Mouse (Mus musculus) adrenal gland, postnatal 0 days (tissue): ENCODE results near the gene Pgap3. TPM values are rescaled to one million over a fixed set of nuclear protein-coding genes. Genes with fewer than 3 reads are reported as not detected.

Experiments
- polyA plus RNA-seq: library from polyadenylated mRNA; unstranded; fragments of >200 nt; fragmentation: Nextera tagmentation; extraction: Ambion mirVana; gene quantifications from 2 replicates; pipeline ENCODE4 v1.2.1, GENCODE M21; 2015

Gene Pgap3
- 5.1 and 7.3 TPM in 2 replicates for polyA plus RNA-seq

DNA sequence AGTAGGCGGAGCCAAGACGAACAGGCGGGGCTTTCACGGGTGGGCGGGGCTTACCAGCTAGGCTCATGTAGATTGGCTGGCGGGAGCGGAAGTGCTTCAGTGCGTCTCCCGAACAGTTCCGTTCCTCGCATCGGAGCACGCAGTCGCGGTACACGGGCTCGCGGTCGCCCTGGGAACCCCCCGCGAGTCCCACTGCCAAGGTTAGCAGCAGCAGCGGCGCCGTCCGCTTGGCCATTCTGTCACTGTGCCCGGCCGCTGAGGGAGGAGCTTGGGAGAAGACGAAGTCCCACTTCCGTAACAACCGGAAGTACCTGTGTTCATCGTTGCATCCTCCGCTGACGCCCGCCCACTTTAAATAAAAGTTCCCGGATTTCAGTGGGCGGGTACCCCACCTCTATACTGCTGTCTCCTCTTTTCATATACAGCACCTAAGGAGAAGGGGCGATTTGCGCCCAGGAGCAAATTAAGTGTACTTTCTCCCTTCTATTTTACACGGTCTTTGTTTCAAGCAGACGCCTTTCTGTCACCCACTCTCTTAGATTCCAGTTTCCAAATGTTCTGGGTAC is at the start of gene Pgap3:
TSS of gene Pgap3 (minus strand) at position 330 of the 566 bp plus-strand sequence.

DNA sequence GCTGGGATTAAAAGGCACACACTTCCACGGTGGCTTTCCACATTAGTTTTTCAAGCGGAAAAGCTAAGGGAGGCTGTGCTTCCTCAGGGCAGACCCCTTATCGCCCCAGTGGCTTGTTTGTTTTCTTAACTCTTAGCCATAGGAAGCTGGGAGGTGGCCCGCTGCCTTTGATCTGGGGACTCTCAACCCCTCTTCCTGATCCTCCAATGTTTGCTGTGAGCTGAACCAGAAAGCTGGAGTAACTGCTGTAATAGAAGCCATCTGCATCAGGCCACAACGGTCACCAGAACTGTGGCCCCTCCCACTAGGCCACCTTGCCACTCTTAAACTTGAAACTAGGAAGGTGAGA is 45.9 kb upstream of the Pgap3 start, which contains the start of gene Grb7:
TSS of gene Grb7 (plus strand) at position 182 of the 349 bp plus-strand sequence.

DNA sequence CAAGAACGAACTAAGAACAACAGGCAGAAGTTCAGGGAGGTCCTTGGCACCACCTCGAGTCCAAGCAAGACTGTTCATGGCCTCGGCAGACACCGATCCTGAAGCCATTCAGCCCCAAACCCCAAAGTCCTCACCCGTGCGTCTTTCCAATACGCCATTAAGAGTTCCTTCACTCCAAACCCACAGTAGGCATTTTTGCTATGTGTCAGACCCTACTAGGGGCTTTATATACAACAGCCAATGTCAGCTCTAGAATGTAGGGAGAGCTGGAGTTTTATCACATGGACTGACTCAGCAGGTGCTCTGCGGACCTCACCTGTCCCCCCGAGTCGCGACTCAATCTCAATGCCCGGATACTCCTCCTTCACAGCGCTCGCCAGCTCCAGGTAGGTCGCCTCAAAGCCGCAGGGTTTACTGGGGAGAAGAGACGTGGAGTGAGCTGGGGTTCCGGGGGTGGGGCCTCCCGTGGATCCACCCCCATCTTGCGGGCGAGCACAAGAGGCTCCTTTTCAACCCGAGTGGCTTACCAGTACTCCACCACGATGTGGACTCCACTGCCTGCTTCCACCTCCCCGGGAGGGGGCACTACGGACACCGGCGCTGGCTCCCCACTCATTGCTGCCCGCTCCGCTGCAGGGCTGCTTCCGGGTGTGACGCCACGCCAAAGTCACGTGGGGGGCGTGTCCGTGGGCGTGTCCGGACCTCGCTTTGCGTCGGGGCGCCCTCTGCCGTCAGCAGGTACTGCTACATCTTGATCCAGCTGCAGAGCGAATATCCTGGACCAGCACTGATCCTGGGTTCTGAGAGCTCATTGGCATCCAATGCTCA is 38.3 kb upstream of the Pgap3 start, which contains the start of gene Mien1:
TSS of gene Mien1 (minus strand) at position 661 of the 828 bp plus-strand sequence.

DNA sequence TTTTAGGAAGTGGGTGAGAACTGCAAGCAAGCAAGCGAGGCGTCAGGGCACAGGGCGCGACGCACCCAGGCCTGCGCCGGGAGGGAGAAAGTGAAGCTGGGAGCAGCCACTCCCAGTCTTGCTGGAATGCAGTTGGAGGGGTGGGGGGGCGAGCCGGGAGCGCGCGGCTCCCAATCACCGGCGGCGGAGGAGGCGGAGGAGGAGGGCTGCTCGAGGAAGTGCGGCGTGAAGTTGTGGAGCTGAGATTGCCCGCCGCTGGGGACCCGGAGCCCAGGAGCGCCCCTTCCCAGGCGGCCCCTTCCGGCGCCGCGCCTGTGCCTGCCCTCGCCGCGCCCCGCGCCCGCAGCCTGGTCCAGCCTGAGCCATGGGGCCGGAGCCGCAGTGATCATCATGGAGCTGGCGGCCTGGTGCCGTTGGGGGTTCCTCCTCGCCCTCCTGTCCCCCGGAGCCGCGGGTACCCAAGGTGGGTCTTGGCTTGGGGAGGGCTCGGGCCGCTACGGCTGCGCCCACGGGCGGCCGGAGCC is 12.0 kb upstream of the Pgap3 start, which contains the start of gene Erbb2:
TSS of gene Erbb2 (plus strand) at position 198 of the 524 bp plus-strand sequence.

DNA sequence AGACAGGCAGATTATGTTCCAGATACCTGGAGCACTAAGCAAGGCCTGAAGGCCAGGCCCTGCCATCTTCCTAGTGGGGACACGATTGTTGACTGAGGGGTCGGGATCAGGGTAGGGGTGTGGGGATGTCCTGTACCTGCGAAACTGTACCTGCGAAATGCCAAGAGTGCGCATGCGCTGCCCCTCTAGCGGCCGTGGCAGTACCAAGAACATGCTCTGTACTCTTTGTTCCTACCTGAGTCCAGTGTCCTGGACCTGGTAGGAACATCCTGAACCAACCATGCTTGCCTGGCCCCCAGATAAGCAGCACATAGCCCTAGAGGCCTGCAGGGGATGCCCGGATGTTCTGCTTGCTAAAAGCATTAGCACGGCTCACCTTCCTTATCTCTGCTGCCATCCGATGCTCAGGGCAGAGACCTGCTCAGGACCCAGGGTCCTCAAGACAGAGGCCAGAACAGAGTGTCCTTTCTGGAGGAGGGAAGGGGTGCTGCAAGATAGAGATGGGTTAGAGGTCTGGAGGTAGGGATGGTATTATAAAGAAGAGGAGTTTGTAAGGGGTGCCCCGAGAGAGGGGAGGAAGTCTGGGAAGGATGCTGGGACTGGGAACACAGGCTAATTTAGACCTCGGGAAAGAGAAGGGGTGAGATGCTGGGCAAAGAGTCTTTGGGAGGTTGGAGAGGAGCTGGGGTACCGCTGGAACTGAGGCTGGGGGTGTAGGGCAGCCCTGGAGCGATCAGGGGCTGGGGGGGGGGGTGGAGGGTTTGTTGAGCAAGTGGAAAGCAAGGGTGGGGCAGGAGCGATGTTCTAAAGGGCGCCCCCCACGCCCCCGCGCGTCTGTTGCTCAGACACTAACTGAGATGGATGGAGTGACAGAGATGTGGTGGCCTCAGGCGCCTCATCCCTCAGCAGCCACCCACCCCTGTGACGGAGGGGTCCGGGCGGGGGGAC is 14.4 kb downstream of the Pgap3 start, which contains the start of gene Pnmt:
TSS of gene Pnmt (plus strand) at position 813 of the 948 bp plus-strand sequence.

DNA sequence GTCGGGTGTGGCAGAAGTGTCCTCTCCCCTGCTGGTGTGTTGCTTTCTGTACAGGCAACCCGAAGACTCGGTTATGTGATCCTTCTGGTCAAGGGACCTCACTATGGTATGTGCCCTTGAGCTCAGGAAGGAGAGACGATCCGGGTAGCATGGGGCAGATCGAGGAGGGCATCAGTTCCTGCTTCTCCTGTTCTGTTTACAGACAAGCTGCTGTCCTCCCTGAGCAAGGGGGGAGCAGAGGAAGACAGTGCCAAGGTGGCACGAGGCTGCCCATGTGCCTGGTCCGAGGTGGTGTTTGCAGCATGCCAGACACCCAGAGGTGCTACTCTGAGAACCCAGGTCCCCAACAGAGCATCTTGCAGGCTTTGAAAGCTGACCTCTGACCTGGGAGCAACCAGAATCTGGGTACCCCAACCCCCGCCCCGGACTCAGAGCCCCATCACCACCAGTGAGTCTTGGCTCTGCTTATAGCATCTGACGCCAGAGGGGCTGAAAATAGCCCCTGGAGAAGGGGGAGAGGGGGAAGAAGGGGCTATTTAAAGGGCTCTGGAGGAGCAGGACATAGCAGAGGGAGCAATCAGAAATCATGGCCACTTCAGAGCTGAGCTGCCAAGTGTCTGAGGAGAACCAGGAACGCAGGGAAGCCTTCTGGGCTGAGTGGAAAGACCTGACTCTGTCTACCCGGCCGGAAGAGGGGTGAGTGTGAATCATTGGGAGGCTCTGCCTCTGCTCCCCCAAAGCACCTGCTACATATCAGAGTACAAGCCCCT is 16.8 kb downstream of the Pgap3 start, which contains the start of gene Tcap:
TSS of gene Tcap (plus strand) at position 551 of the 770 bp plus-strand sequence.

DNA sequence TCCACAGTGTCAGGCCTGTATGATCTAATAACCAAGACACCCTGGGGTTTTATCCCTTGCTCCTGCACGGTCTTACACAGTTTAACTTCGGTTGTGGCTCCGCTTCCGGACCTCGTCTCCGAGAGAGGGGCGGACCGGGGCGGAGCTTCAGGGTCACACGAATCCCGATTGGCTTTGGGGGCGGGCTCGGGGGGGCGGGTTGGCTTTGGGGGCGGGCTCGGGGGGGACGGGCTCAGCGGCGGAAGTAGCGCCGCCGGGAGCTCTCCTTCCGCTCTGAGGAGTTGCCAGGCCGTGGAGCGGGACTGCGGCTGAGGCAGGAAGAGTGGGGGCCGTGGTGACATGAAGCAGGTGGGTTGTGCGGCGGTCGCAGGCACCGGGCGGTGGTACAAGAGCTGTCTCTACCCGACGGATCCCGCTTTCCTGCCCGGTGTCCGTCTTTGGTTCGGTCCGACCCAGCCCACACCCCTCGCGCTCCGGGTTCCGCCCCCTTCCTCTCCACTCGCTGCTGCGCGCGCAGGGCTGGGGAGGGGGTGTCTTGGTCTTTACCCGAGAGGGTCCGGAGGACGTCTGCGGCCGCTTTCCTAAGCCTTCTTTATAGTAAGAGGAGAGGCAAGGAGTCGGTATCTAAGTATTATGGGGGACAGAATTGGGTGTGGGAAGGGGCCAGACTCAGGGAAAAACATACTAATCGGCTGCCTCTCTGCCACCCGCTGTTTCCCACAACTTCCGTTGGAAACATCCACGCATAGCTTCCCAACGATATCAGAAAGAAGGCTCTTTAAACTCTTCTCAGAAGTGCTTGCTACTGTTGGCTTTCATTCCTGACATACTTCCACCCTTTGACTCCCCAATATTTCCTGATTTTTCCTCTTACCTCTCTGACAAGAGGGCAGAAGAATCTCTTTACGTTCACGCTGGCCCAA is 41.9 kb downstream of the Pgap3 start, which contains the start of gene Stard3:
TSS of gene Stard3 (plus strand) at position 208 of the 923 bp plus-strand sequence.

DNA sequence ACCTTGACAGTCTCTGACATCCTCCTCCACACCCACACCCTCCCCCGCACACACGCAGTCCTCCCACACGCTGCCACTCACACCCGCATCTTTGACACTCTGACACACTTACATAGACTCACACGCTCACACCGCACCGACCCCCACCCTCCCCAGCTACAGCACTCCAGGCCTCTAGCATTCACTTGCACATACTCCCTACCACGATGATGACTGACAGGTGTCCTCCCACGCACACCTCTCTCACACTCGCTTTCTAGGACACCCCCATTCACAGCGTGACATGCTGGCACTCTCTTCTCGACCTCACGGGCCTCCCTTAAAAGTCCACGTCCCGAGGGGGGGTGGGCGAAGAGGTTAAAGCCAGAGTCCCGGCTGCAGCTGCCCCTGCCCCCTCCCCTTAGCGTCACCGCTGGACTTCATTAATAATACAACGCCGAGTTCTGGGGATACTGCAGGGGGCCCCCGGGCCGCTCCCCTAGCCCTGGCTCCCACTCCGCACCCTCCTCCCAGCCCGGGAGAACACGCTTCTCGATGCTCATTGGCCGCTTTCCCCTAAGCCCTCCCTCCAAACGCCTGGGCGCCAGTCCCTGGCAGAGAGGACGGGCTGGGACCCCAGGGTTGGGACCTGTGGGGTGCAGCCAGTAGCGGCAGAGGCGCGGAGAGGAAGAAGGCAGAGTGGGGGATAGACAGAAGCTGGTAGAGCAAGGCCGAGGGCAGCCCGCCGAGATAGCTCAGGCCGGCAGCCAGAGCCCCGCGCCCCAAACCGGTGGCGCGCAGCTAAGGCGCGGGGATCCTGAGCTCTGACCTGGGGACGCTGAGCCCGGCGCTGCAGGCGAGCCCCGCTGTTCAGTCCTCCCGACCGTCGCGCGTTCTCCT is 52.0 kb downstream of the Pgap3 start, which contains the start of gene Ppp1r1b:
TSS of gene Ppp1r1b (plus strand) at position 322 of the 879 bp plus-strand sequence.

Other genes with a start within 250 kb of the Pgap3 start
- gene Med1, start 207.2 kb downstream of the Pgap3 start, polyA plus RNA-seq = 25.1 and 40.3 TPM in 2 replicates
- 4.3 and 6.8 TPM in 2 replicates for gene Cdk12, start 197.4 kb downstream of the Pgap3 start, polyA plus RNA-seq
- gene Neurod2, start 70.8 kb downstream of the Pgap3 start, polyA plus RNA-seq = not detected in 2 replicates
- 1.2 and 1.9 TPM in 2 replicates for gene Ppp1r1b, start 52.1 kb downstream of the Pgap3 start, polyA plus RNA-seq
- 22.2 and 33.2 TPM in 2 replicates for gene Stard3, start 42.1 kb downstream of the Pgap3 start, polyA plus RNA-seq
- 0.84 and 3.6 TPM in 2 replicates for gene Tcap, start 16.7 kb downstream of the Pgap3 start, polyA plus RNA-seq
- 221 and 533 TPM in 2 replicates for gene Pnmt, start 14.0 kb downstream of the Pgap3 start, polyA plus RNA-seq
- gene Erbb2, start 12.0 kb upstream of the Pgap3 start, polyA plus RNA-seq = 8.3 and 12.0 TPM in 2 replicates
- gene Mien1, start 38.5 kb upstream of the Pgap3 start, polyA plus RNA-seq = 163 and 178 TPM in 2 replicates
- 1.3 and 3.3 TPM in 2 replicates for gene Grb7, start 45.9 kb upstream of the Pgap3 start, polyA plus RNA-seq
- gene Ikzf3, start 145.5 kb upstream of the Pgap3 start, polyA plus RNA-seq = 0.21 and 0.30 TPM in 2 replicates
- 0.66 and 1.1 TPM in 2 replicates for gene Zpbp2, start 150.6 kb upstream of the Pgap3 start, polyA plus RNA-seq
- 55.8 and 86.2 TPM in 2 replicates for gene Ormdl3, start 186.9 kb upstream of the Pgap3 start, polyA plus RNA-seq
- gene Lrrc3c, start 197.8 kb upstream of the Pgap3 start, polyA plus RNA-seq = not detected in 2 replicates
- gene Gm12355, start 225.2 kb upstream of the Pgap3 start, polyA plus RNA-seq = 0.52 and 0.90 TPM in 2 replicates
- not detected in 2 replicates for gene Gsdma3, start 225.9 kb upstream of the Pgap3 start, polyA plus RNA-seq
- 0.25 TPM in 1 of 2 replicates, not detected in the other for gene Gsdma2, start 246.3 kb upstream of the Pgap3 start, polyA plus RNA-seq